Mouse (Mus musculus) Patski (cell line): Measurements from ENCODE around the gene Ndc1. TPM values are rescaled to one million over a fixed set of nuclear protein-coding genes. Genes with fewer than 3 reads are reported as not detected.

Experiments
- ATAC-seq: fragments of 100-300 bp; one replicate; pipeline ENCODE4 v1.8.0; 2021
- CTCF ChIA-PET: fragments of 350-600 bp; sonication (Branson Sonifier 250); formaldehyde crosslinking; loops from one replicate; lab custom pipeline; 2022; ENCODE audit warnings: inconsistent platforms; lab: Charles Lee
- POLR2A ChIA-PET: fragments of 350-600 bp; sonication (Branson Sonifier 250); formaldehyde crosslinking; loops from one replicate; lab custom pipeline; 2022; ENCODE audit warnings: antibody characterized with exemption, inconsistent platforms; lab: Charles Lee
- DNase-seq: peaks from one replicate; pipeline ENCODE4 v3.0.0-alpha.2; 2011; ENCODE audit warnings: low read depth, low spot score
- H3K27me3 ChIP-seq: fragments of 371-371 bp; one replicate; pipeline ENCODE4 v1.5.1; 2021
- CTCF ChIP-seq: fragments of 100-300 bp; IDR thresholded peaks from one replicate; pipeline ENCODE4 v1.5.1; 2021
- in situ Hi-C: fragments of 300-500 bp; cut with MboI; formaldehyde crosslinking; loops from 3 replicates; pipeline ENCODE4 v1.11.1; 2018; ENCODE audit warnings: low pct_unique_long_range_greater_than_20kb, mixed read lengths
- polyA plus RNA-seq: library from polyadenylated mRNA; unstranded; gene quantifications from one replicate; pipeline ENCODE4 v1.2.3, GENCODE M21; 2021

Ndc1 gene
- polyA plus RNA-seq = 20.9 TPM

DNA sequence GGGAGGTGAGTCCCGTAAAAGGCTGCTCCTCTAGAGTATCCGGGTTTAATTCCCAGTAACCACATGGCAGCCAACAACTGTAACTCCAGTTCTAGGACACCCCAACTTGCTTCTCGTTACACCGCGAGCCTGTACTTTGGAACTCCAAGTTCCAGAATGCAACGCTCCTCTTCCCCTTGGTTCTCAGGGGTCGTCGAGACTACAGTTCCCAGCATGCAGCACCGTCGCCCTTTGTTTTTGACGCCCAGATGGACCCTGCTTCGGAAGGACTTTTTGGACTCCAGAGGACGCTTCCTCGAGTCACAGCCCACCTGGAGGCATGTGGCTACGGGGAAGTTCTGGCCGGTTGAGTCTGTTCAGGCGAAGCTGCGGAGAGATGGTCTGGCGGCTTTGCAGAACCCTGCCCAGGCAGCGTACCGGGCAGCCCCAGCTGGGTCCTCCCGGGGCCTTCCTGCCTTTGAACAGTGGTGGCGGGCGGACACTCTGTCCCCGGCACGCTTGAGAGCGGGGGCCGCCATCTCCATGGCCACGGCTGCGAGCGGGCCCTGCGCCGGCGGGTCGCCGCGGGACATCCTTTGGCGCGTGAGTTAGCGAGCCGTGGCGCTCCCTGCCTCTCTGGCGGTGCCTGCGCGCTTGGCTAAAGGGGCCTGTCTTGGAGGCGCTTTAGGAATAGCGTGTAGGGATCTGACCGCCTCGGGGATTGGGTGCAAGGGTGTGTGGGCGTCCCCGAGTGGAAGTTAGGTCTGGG is at the start of gene Ndc1:
Gene Ndc1 (plus strand): TSS at position 218 of the 748 bp plus-strand sequence.
- DNase-seq (peak; percentile 66), ATAC-seq (peak; percentile 88)
- ChIA-PET POLR2A (no interaction called here), CTCF (interaction anchor here (0.9 kb wide), 1 partner anchor 285 kb away, joined by 3 read pairs; no protein-coding TSS in a partner anchor)
- no peak for TF ChIP-seq CTCF
- no peaks in the 10 kb centered on the region for H3K27me3 ChIP-seq
- in situ Hi-C loops = no loop called here

DNA sequence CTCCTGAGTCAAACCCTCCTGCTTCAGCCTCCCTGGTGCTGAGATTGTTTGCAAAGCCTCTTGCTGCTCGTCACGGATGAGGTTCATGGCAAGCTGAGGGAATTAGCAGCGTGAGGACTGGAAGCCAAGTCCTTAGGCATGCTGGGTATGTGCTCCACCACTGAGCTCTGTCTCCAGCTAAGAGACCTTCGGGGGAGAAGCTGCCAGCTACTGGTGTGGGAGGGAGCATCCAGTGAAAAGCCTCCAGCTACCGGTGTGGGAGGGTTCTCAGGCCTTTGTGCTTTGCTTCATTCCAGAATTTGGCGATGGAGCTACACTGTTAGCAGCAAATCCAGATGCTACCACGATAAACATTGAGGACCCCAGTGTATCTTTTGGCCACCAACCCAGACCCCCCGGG is 48.9 kb upstream of the Ndc1 start:
- no peak for TF ChIP-seq CTCF
- ATAC-seq (no peak), DNase-seq (no peak)
- CTCF ChIA-PET = no interaction called here
- POLR2A ChIA-PET = no interaction called here
- H3K27me3 ChIP-seq = no peaks in the 10 kb centered on the region
- in situ Hi-C loops = no loop called here

DNA sequence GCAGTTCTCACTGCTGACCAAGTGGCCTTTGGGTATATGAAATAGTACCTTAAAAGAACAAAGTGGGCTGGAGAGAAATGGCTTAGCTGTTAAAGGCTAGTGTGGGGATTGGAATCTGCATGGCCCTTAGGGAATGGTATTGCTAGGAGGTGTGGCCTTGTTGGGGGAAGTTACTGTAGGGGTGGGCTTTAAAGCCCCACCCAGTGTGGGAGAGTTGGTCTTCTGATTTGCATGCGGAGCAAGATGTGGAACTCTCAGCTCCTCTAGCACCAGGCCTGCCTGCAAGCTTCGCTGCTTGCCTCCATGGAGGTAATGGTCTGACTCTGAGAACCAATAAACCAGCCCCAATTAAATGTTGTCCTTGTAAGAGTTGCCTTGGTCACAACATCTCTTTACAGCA is 46.5 kb upstream of the Ndc1 start:
- no peak for ATAC-seq
- in situ Hi-C loops = no loop called here
- CTCF ChIA-PET = interaction anchor here (1.4 to 1.6 kb wide), 2 partner anchors 20 to 29 kb away, joined by 3 to 4 read pairs; no protein-coding TSS in a partner anchor
- H3K27me3 ChIP-seq = no peaks in the 10 kb centered on the region
- no peak for TF ChIP-seq CTCF
- POLR2A ChIA-PET = no interaction called here
- DNase-seq = no peak

DNA sequence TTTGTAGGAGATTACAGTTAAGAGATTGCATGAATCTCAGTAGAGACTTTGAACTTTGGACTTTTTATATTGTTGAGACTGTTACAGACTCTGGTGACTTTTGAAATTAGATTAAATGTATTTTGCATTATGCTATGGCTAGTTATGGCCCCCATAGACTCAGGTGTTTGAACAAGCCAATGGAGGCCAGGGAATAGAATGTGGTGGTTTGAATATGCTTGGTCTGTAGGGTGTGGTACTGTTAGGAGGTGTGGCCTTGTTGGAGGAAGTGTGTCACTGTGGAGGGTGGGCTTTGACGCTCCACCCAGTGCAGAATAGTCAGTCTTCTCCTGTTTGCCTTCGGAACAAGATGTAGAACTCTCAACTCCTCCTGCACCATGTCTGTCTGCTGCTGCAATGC is 44.5 kb upstream of the Ndc1 start:
- ATAC-seq = no peak
- POLR2A ChIA-PET = no interaction called here
- CTCF ChIA-PET = interaction anchor here (1.2 kb wide), 1 partner anchor 11 kb away, joined by 3 read pairs; no protein-coding TSS in a partner anchor
- H3K27me3 ChIP-seq = no peaks in the 10 kb centered on the region
- TF ChIP-seq CTCF = no peak
- DNase-seq = no peak
- in situ Hi-C loops = no loop called here

DNA sequence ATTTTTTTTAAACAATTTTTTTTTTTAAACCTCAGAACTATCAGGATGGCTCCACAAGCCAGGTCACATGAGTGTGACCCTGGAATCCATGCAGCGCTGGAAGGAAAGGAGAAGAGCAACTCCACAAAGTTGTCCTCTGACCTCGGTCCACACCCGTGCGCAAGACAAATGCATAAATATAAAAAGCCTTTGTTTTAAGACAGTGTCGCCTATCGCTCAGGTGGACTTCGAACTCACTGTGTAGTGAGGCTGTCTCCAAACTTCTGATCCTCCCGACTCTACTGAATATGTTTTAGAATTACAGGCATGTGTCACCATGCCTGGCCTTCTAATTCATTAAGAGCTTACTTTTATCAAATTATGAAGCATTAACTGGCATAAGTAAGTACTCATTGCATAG is 39.1 kb upstream of the Ndc1 start:
- no peak for DNase-seq
- in situ Hi-C loops = no loop called here
- CTCF ChIA-PET = interaction anchor here (0.7 kb wide), 1 partner anchor 124 kb away, joined by 3 read pairs; no protein-coding TSS in a partner anchor
- TF ChIP-seq CTCF = no peak
- ATAC-seq = no peak
- H3K27me3 ChIP-seq = no peaks in the 10 kb centered on the region
- POLR2A ChIA-PET = no interaction called here

DNA sequence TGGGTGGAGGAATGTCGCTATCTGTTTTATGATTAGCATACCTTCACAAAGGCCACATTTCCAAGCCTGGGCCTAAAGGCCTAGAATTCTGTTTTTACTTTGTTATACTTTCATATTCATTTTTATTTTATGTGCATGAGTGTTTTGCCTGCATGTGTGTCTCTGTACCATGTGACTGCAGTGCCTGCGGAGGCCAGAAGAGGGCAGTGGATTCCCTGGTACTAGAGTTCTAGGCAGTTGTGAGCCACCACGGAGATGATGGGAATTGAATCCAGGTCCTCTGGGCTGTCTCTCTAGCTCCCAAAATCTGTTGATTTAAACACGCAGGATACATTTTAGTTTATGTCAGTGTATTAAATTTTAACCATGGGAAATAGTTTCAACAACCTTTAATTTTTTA is 34.1 kb upstream of the Ndc1 start:
- ChIA-PET CTCF (no interaction called here), POLR2A (no interaction called here)
- no peaks in the 10 kb centered on the region for H3K27me3 ChIP-seq
- no peak for TF ChIP-seq CTCF
- no peak for ATAC-seq
- no peak for DNase-seq
- in situ Hi-C loops = no loop called here

DNA sequence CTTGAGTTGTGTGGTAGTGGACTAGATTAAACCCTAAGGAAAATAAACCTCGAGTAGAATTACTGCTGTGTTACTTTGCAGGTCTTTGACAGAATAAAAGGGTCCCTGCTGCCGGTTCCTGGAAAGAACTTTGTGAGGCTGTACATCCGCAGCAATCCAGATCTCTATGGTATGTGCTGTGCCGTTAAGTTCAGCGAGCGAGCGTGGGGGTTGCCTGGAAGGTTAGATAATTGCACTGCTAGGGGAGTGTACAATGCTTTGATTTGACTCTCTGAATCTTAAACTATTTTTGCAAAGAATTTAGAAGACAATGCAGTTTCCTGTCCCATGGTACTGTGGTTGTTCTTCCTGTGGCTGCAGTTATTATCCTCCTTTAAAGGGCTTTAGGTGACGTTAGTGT is 31.2 kb upstream of the Ndc1 start:
- in situ Hi-C loops = no loop called here
- ChIA-PET POLR2A (no interaction called here), CTCF (no interaction called here)
- ATAC-seq (no peak), DNase-seq (no peak)
- TF ChIP-seq CTCF = no peak
- no peaks in the 10 kb centered on the region for H3K27me3 ChIP-seq

DNA sequence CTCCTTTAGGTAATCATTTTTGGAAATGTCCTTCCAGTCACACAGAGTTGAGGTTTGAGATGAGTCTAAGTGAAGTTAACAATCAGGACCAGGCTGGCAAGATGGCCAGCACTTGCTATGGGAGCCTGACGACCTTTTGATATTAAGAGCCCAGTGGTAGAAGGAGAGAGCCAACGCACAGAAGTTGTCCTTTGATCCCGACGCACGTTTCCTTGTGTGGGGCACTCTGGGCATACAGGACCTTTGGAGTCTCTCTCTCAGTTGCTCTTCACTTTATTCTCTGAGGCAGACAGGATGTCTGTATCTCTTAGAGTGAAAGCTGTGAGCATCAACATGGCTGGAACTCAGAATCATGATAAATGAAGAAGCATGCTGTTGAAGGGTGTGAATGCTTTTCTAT is 30.1 kb upstream of the Ndc1 start:
- no peak for DNase-seq
- no peaks in the 10 kb centered on the region for H3K27me3 ChIP-seq
- CTCF ChIA-PET = interaction anchor here (0.7 kb wide), 1 partner anchor 12 kb away, joined by 3 read pairs; no protein-coding TSS in a partner anchor
- no peak for TF ChIP-seq CTCF
- in situ Hi-C loops = no loop called here
- no peak for ATAC-seq
- POLR2A ChIA-PET = interaction anchor here (1.2 kb wide), 1 partner anchor 22 kb away, joined by 3 read pairs; no protein-coding TSS in a partner anchor

DNA sequence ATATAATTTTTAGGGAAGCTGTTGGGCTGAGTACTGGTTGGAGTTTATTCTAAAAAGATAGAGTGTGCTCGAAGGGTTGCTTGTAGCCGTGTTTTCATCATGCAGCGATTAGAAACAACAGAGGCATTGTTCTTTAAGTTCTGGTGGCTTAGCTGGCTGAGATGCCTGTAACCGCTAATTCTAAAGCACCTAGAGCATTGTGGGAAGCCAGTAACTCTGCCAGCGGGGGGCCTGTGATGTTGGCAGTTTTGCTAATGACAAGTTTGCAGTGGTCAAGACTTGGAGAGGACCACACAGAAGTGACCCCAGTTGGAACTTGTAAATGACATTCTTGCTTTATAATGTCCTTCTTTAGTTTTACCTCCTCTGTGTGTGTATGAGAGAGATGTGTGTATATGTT is 26.2 kb upstream of the Ndc1 start:
- ATAC-seq = no peak

DNA sequence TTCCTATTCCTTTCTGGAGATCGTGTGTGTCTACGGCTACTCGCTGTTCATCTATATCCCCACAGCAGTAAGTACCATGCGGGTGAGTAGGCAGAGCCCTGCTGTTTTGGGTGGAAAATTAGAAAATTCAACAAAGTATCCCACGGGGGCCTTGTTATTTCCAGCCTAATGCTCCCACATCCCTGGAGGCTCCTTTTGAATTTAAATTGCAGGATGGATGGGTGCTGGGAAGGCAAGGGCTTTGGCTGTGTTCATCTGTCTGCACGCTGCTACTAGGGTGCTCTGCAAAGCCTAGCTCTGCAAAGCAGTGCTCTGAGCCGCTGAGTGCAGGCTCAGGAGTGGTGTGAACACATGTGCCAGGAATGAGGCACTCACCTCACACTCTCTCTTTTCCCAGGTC is 23.0 kb upstream of the Ndc1 start:
- TF ChIP-seq CTCF = no peak
- H3K27me3 ChIP-seq = no peaks in the 10 kb centered on the region
- ChIA-PET POLR2A (no interaction called here), CTCF (interaction anchor here (1.3 kb wide), 1 partner anchor 180 kb away, joined by 3 read pairs; no protein-coding TSS in a partner anchor)
- no peak for DNase-seq
- in situ Hi-C loops = no loop called here
- no peak for ATAC-seq

More for the DNA sequence above, 26.2 kb upstream of the Ndc1 start:
- ChIA-PET CTCF (interaction anchor here (1.3 kb wide), 1 partner anchor 20 kb away, joined by 4 read pairs; no protein-coding TSS in a partner anchor), POLR2A (interaction anchor here (0.6 kb wide), 1 partner anchor 667 kb away, joined by 3 read pairs; no protein-coding TSS in a partner anchor)
- H3K27me3 ChIP-seq = no peaks in the 10 kb centered on the region
- in situ Hi-C loops = no loop called here
- no peak for DNase-seq
- TF ChIP-seq CTCF = no peak

DNA sequence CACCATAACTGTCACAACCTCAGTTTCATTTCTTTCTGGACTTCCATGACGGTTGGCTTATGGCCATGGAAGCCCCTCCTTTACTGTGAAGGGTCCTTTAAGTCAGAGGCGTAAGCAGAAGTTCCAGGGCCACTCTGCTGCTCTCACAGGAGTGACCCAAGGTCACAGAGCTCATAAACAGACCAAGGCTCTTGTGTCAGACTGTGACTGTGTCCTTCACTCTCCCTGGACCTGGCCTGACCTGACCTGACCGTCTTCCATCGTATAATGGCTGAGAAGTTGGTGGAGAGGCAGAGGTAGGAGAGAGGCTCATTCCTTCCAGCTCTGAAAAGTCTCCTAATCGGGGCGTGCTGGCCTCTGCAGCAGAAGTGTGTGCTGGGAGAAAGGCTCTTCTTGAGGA is 20.4 kb upstream of the Ndc1 start:
- no peak for TF ChIP-seq CTCF
- ATAC-seq (no peak), DNase-seq (no peak)
- CTCF ChIA-PET = no interaction called here
- POLR2A ChIA-PET = interaction anchor here (0.5 kb wide), 1 partner anchor 299 kb away, joined by 5 read pairs; no protein-coding TSS in a partner anchor
- no peaks in the 10 kb centered on the region for H3K27me3 ChIP-seq
- in situ Hi-C loops = no loop called here
